Mouse (Mus musculus) ES-E14 (cell line): ENCODE data around the gene Acpp. TPM values are rescaled to one million over a fixed set of nuclear protein-coding genes. Genes with fewer than 3 reads are reported as not detected.
A peak's percentile ranks its signal among the peaks of the same experiment; 100 is the strongest.

Experiments used
- DNase-seq: peaks from one replicate; pipeline ENCODE4 v3.0.0-alpha.2; 2013; ENCODE audit warnings: low read depth, low spot score
- H3K27ac ChIP-seq: 2 replicates; pipeline ENCODE4 v1.5.1; 2012; ENCODE audit warnings: low read depth, mild to moderate bottlenecking, low read length, moderate library complexity, mixed read lengths; ENCODE audit not compliant: poor library complexity, insufficient read depth, severe bottlenecking
- H3K36me3 ChIP-seq: 2 replicates; pipeline ENCODE4 v1.6.1; 2012; ENCODE audit warnings: mild to moderate bottlenecking, low read length, moderate library complexity, mixed read lengths; ENCODE audit not compliant: control insufficient read depth, poor library complexity, insufficient read depth, severe bottlenecking
- H3K4me1 ChIP-seq, 2 experiments: fragments of 150-350 bp in 1 of 2; sonication (generic) in 1 of 2; 2 replicates each; pipeline ENCODE4 v1.6.1; 2012; ENCODE audit warnings: low read length in 2 of 2, mild to moderate bottlenecking in 1 of 2, mixed read lengths in 1 of 2; ENCODE audit not compliant: control insufficient read depth in 2 of 2, insufficient read depth in 2 of 2, poor library complexity in 1 of 2
- H3K4me3 ChIP-seq, 2 experiments: fragments of 150-350 bp in 1 of 2; sonication (generic) in 1 of 2; 2 replicates each; pipeline ENCODE4 v1.5.1; 2012; ENCODE audit warnings: low read length in 2 of 2, low read depth in 1 of 2, mild to moderate bottlenecking in 1 of 2, mixed read lengths in 1 of 2; ENCODE audit not compliant: insufficient read depth in 1 of 2, poor library complexity in 1 of 2, severe bottlenecking in 1 of 2
- H3K9ac ChIP-seq: 2 replicates; pipeline ENCODE4 v1.6.1; 2012; ENCODE audit warnings: low read depth, mild to moderate bottlenecking, low read length, mixed read lengths; ENCODE audit not compliant: poor library complexity, insufficient read depth, severe bottlenecking
- H3K9me3 ChIP-seq: fragments of 150-350 bp; sonication (generic); 2 replicates; pipeline ENCODE4 v1.6.1; 2012; ENCODE audit warnings: low read depth, mild to moderate bottlenecking, low read length; ENCODE audit not compliant: control insufficient read depth, insufficient read depth
- CHD2 ChIP-seq: IDR thresholded peaks from 2 replicates; pipeline ENCODE4 v1.6.1; 2014; ENCODE audit warnings: mild to moderate bottlenecking, low read depth, low read length, inconsistent platforms
- HCFC1 ChIP-seq: IDR thresholded peaks from 2 replicates; pipeline ENCODE4 v1.6.1; 2012; ENCODE audit warnings: low read length, inconsistent platforms, borderline replicate concordance; ENCODE audit not compliant: insufficient read depth
- MAFK ChIP-seq: IDR thresholded peaks from 2 replicates; pipeline ENCODE4 v1.6.1; 2014; ENCODE audit warnings: mild to moderate bottlenecking, low read depth, low read length, inconsistent platforms; ENCODE audit not compliant: insufficient read depth
- ZC3H11A ChIP-seq: IDR thresholded peaks from 2 replicates; pipeline ENCODE4 v1.6.1; 2012; ENCODE audit warnings: low read depth, mild to moderate bottlenecking, inconsistent platforms, low read length, borderline replicate concordance
- ZNF384 ChIP-seq: IDR thresholded peaks from 2 replicates; pipeline ENCODE4 v1.6.1; 2012; ENCODE audit warnings: low read depth, low read length, inconsistent platforms
- in situ Hi-C, 2 experiments: fragments of 600-800 bp; cut with MboI; formaldehyde crosslinking; loops; one replicate each; pipeline ENCODE4 v1.15.1; 2025; ENCODE audit warnings: low sequenced_read_pairs in 2 of 2, inconsistent platforms in 1 of 2; ENCODE audit not compliant: unreplicated experiment in 2 of 2
- total RNA-seq: library from RNA; depleted of rRNA; stranded (reverse); fragments of 300-350 nt; gene quantifications from 2 replicates; pipeline ENCODE4 v1.2.3, GENCODE M21; 2012

Acpp gene
- total RNA-seq, 1 experiment = 2.5 TPM

DNA sequence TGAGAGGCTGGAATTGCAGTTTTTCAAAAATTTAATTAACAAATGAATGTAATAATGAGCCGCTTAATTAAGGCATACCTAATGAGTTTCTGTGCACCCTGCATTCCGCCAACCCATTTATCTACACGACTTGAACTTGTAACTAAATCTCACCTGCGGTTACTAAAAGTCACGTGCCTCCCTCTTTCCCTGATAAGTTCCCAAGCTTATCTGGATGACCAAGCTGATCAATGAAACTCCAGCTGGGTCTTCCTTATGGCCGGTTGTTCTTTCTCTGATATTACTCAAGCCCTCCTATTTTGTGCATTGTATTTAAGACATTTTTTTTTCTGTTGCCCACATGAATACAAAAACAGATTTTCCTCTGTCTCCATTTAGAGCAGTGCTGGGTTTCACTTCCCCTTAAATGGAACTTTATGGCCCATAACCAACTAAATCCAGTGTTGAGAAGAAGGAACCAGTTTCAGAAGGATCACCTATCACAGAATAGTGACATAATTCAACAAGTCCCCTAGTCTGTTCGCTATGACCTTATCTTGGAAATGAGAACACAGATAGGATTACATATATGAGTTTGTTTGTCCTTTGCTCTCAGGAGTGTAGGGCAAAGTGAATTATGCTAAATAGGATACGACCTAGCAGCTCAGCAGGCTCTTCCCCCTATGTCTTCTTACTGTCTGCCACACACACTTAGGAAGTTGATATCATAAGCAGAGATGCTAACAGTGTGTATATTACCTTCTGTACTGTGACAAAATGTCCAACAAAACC is 56.6 kb downstream of the Acpp start:
- H3K9ac ChIP-seq = no peak overlapping the region
- in situ Hi-C loops = no loop called here
- no peak overlapping the region for H3K27ac ChIP-seq
- TF ChIP-seq MAFK (no peak), ZC3H11A (no peak), HCFC1 (no peak), CHD2 (no peak), ZNF384 (no peak)
- no peaks in the 10 kb centered on the region for H3K36me3 ChIP-seq
- H3K4me3 ChIP-seq = no peak overlapping the region
- 0 out of 4 replicates have a peak, but pooled peaks cover under 1 to 4% of the 10 kb centered on the region in 2 experiments for H3K4me1 ChIP-seq
- no peaks in the 10 kb centered on the region for H3K9me3 ChIP-seq
- no peak for DNase-seq

DNA sequence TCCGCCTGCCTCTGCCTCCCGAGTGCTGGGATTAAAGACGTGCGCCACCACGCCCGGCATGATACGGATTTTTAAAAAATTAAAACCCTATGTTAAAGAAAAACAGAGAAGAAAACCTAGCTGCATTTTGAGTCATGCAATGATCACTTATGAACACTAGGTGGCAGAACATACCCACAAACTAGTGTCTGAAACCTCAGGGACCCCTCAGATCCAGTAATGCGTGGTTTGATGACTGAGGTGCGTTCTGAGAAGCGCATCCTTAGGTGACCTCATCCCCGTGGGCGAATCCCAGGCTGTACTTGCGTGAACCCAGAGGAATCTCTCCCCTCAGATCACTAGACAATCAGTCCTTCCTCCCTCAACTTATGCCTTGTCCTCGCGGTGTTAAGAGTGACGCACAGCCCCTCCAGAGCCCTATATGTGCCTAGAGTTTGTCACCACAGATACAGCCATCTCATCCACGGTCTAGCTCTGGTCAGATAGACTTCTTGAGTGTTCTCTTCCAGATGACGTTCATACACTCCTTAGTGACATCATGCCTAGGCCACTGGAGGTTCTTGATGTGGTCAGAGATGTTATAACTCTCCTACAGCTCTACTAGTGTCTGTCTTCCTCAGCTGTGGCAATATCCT is 59.9 kb downstream of the Acpp start:
- Histone ChIP-seq H3K9me3 (no peaks in the 10 kb centered on the region), H3K4me1 (peaks cover 4 to 6% of the 10 kb centered on the region in 2 experiments; a peak in 2 of 4 replicates), H3K36me3 (no peaks in the 10 kb centered on the region), H3K9ac (no peak overlapping the region), H3K4me3 (peak overlapping the region in 1 of 2 experiments; percentile 11; a peak in 1 of 4 replicates), H3K27ac (no peak overlapping the region)
- no peak for TF ChIP-seq MAFK
- TF ChIP-seq ZC3H11A = peak; percentile 64; the same call in 1 of the 2 replicates
- in situ Hi-C loops = no loop called here
- no peak for DNase-seq

DNA sequence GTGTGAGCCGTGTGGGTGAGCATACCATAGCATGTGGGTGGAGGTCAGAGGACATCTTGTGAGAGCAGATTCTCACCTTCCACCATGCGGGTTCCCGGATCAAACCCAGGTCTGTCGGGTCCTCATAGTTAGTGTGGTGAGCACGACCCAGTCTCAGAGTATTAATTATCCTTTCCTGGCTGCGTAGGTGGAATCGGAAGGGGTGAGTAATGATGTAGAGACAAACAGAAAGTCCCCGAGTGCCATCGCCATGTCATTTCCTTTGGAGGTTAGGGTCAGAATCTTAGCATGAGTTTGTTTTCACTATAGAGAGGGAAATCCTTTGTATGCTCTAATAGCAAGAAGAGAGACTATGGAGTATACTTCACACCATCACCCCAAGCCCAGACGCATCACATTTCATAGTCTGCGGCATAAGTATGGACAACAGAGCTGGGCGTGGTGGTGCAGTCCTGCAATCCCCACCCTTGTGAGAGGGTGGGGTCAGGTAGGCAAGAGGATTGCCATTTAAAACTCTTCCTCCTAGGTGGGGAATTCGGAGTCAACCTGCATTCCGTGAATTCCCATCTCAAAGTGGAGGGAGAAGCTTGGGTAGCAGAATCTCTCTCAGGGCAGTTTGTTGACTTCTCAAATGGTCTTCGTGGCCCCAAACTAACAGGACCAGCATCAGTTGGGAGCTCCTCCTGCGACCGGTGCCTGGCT is 62.3 kb downstream of the Acpp start:
- Histone ChIP-seq H3K36me3 (no peaks in the 10 kb centered on the region), H3K27ac (no peak overlapping the region), H3K4me3 (no peak overlapping the region), H3K9ac (no peak overlapping the region), H3K9me3 (no peaks in the 10 kb centered on the region), H3K4me1 (peaks cover 4 to 6% of the 10 kb centered on the region in 2 experiments; a peak in 2 of 4 replicates)
- DNase-seq = peak; percentile 13
- in situ Hi-C loops = no loop called here
- TF ChIP-seq ZNF384 (no peak), HCFC1 (no peak), CHD2 (no peak), MAFK (no peak), ZC3H11A (no peak)

DNA sequence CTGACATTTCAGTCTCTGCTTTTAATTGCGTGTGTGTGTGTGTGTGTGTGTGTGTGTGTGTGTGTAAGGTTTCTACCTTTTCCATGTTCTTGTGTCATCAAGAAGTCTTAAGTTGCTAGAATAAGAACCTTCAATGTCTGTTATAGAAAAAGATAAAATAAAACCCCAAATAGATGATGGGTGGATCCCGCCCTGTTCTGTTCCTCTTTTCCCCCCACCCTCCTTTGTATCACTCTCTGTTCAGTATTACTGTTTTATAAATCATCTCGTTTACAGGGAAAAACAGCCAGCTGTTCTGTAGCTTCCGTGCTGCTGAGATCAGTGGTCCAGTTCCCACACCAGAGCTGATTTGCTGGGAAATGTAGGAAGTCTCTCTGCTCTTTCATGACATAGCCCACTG is 65.5 kb downstream of the Acpp start:
- Histone ChIP-seq H3K9me3 (no peaks in the 10 kb centered on the region), H3K9ac (no peak overlapping the region), H3K36me3 (no peaks in the 10 kb centered on the region), H3K4me3 (no peak overlapping the region), H3K4me1 (peaks cover 4 to 6% of the 10 kb centered on the region in 2 experiments; a peak in 2 of 4 replicates), H3K27ac (no peak overlapping the region)
- DNase-seq = no peak
- TF ChIP-seq HCFC1 (no peak), ZC3H11A (no peak), ZNF384 (no peak), CHD2 (no peak), MAFK (no peak)
- in situ Hi-C loops = no loop called here
